Mouse (Mus musculus): ENCODE measurements around the gene Cplx1.

DNA sequence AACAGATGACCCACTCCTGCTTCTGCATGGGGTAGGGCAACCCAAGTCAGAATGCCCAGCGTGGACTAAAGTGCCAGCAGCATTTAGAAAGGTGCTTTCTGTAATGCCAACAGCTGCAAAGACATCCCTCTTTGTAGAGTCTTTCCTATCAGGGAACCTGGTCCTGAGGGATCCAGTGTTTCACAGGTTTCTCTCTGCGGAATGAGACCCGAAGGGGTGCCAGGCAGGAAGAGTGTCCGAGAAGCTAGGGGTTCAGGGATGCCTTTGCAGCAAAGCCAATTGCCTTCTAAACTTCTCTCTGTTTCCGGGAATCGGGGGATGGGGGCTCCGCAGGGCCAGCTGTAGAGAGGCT is 711 bp downstream of the Cplx1 start:
- TF ChIP-seq CTCF (IDR thresholded peaks at IDR 0.05; ENCODE audit: low read depth): no peak
- TF ChIP-seq EP300 (IDR thresholded peaks at IDR 0.05; ENCODE audit: low read depth): no peak
